Mouse (Mus musculus) layer of hippocampus, adult 9-10 months (tissue): ENCODE data around the gene Emp2.
A peak's percentile ranks its signal among the peaks of the same experiment; 100 is the strongest.

ENCODE experiments used
- DNase-seq: peaks from one replicate; pipeline ENCODE4 v3.0.0; 2022; ENCODE audit warnings: low spot score

Emp2 gene

DNA sequence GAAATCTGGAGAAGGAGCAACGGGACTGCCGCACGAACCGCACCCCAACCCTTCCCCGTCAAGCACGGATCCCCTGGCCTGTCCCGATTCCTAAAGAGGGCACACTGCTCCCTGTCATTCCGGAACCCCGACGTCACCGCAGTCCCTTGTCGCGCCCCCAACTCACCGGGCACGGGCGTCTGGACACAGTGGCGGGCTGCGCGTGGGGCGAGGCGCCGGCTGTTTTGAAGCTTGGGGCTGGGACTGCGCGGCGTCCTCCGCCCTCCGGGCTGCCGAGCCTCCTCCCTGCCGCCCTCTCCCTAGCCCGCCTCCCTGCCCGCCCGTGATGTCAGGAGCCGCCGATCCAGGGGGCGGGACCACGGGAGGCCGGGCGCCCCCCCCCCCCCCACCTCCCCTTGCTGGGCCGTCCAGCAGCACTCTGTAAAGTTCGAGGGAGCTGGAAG lies at the start of gene Emp2:
TSS of gene Emp2 (minus strand) at position 323 of the 443 bp plus-strand sequence.
- DNase-seq: no peak

DNA sequence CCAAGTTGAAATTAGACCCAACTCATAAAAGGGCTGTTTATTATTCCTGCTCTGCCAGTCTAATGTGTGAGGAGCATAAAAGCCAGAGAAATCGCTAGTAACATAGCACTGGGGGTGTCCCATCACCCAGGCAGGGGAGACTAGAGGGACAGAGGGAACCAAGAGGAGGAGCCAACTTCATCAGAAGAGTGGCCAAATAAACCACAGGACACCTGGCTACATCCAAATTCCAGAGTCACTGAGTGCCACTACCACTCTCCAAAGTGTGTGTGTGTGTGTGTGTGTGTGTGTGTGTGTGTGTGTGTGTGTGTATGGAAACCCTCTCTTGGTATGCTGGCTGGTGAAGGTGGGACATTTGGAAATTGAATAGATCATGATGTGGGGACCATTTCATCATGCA lies 49.3 kb upstream of the Emp2 start:
- no peak for DNase-seq

DNA sequence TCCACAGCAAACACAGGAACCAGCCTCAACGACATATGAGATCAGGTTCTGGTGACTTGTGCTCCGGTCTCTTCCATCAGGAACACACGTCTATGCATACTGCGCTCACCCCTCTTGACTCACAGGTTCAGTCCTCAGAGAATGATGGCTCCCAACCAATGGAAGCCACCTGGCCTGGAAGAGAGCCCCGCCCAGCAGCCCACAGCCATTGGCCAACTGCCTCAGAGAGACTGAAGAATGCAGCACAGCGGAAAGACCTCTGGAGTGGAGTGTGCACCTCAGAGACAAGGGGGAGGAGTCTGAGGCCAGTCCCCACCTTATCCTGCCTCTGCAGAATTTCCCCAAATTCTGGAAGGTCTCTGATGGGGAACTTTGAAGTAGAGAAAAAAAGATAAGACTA lies 45.5 kb upstream of the Emp2 start:
- DNase-seq: no peak

DNA sequence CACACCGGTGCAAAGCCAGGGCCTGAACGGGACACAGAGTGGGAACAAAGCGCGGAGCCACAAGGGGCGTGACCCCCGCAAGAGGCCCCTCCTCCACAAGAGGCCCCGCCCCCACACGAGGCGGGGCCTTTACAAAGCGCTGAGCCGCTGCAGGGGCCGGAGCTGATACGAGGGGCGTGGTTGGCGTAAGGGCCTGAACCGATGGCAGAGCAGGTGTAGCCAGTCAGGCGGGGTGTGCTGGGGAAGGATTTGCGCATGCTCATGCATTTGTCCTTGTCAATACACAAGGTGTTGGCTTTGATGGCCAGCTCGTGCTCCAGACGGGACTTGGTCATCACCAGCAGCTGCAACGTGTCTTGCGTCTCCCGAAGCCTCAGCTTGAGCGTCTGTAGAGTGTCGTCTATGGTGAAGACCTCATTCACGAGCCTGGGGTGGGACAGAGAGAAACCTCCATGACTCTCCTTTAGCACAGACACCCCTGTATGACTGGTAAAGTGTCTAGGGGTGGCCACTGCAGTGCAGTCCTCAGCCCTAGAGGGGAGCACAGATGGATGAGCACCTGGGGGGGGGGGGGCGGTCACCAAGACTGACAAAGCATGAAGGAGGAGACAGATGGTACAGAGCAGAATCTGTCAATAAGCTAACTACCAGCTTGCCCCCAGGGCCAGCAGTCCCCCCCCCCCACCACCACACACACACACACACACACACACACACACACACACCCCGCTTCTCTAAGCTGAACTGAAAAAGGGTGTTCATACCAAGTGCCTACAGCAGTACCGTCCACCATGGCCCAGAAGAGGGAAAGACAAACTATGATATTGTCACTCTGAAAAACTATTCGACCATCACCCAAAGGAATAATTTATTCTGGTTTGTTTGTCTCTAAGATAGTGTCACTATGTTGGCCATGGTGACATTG lies 44.5 kb upstream of the Emp2 start:
- no peak for DNase-seq

DNA sequence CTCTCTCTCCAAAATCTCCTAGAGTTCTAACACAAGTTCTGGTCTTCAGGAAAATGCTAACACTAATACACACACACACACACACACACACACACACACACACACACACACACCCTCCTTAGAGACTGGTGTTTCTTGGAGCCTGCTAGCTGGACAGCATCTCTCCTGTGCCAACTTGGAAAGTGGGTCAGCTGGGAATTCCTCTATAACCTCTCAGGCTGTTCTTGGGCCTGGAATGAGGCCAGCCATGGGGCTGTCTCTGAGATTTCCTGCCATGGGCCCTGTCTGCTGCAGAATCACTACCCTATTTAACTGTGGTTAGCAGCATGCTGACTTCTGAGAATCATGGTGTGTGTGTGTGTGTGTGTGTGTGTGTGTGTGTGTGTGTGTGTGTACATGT lies 41.2 kb upstream of the Emp2 start:
- DNase-seq: no peak

DNA sequence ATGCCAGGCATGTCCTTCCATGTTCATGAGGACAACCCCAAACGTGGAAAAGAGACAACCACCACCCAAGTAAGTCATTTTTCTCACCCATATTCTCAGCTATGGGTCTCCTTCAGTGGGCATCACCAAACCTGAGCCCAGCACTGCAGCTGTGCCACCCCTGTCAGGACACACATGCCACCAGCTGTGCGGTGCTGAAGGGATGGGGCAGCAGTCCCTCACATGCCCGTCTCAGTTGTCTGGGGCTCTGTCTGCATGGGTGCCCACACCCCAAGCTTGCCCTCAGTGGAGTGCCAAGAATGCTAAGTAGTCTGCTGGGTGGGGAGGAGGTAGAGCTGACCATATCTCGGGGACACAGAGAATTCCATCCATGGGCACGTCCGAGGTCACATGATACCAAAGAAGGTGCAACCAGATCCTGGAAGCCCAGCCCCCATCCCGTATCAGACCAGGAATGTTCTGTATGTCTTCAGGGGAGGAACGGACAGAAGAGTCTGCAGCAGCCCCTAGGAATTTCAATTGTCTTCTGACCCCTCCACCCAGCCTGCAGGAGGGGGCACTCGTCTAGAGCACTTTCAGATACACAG lies 37.4 kb upstream of the Emp2 start:
- no peak for DNase-seq

DNA sequence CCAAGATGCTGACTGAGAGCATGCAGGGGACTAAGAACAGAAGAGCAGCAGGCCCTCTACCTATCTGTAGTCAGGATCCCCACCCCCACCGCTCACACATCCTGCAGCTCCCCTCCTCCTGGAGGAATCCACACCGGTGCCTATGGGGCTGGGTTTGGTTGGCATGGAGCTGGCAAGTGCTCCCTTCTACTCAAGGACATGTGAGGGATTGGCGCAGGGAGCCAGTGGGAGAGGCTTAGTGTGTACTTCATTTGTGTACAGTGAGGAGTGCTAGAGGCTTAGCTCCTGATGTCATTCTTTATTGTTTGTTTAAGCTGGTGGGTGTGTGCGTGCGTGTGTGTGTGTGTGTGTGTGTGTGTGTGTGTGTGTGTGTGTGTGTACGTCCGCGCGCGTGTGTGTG lies 36.1 kb upstream of the Emp2 start:
- DNase-seq: no peak

DNA sequence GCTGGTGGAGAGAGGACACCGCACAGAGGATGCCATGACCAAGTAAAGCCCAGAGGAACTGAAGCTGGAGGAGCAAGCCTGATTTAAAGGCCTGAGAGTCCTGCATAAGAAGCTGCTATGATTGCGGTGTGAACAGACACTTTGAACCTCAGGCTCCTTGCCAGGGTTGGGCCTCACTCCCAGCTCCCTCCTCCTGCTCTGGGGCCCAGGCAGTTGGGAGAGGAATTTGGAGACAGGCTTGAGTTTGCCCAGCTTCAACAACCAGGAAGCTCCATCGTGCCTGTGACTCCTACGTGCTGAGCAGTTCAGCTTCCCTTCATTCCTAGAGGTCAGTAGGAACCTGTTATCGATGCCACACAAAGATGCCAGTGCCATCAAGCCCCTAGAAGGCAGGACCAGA lies 35.7 kb upstream of the Emp2 start:
- DNase-seq: no peak

DNA sequence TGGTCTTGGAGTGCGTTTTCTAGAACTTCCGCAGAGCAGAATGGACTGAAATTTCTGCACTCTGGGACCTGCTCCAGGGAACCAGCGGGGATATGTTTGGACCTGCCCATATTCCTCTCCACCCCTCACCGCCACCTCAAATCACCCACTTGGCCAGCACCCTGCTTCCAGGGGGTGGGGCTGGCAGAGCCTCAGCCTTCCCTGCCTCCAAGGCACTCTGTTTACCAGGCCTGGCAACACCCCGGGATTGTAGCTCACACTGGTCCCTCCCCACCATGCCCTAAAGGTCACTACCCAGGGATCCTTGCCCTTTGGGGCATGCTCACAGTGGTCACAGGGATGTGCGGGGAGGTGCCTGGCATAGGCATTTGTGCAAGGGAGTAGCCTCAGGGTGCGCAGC lies 33.8 kb upstream of the Emp2 start:
- DNase-seq: no peak

DNA sequence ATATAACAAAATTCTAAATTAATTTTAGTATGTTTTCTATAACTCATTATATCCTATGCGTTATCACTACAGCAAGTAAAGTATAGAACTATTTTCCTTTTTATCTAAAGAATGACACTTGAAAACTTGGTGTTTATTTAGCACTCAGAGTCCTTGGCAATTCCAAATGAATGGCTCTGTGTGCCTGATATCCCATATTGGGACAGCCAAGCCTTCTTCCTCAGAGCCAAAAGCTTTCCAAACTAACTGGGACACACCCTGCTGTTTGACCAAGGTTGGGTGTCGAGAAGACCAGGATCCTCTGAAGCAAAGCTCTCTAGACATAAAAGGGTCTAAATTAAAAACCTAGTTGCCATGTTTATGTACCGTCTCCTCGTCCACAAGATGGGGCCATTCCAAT lies 27.3 kb upstream of the Emp2 start:
- no peak for DNase-seq

DNA sequence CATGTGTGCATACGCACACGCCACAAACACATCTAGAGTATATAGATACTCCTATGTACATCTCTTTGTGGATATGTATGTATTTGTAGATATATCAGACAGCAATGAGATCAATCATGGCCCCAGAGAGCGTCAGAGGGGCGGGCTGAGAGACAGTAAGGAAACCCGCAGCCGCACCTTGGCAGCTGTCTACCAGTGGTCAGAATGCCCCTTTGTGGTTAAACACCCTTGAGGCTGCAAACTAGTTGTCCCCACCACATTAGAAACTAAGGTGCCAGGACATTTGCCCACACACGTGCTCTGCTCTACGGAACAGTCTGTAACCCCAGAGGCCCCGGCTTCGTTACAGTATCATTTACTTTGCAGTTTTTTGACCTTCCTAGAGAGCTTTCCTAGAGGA lies 26.2 kb upstream of the Emp2 start:
- no peak for DNase-seq

DNA sequence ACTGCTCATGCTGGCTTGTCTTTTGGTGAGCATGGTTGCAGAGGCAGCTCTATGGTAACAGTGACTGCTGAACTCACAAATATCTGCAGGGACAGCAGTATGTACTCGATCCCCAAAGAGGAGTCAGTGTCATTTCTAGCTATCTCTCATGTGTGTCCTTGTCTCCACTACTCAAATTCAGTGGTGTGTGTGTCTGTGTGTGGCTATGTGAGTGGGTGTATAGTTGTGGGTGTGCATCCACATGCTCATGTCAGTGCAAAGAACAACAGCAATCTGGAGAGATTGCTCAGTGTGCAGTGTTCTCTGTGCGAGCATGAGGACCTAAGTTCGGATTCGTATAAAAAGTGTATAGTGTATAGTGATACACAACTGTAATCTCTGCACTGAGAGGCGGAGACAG lies 24.8 kb upstream of the Emp2 start:
- DNase-seq: peak; percentile 48

DNA sequence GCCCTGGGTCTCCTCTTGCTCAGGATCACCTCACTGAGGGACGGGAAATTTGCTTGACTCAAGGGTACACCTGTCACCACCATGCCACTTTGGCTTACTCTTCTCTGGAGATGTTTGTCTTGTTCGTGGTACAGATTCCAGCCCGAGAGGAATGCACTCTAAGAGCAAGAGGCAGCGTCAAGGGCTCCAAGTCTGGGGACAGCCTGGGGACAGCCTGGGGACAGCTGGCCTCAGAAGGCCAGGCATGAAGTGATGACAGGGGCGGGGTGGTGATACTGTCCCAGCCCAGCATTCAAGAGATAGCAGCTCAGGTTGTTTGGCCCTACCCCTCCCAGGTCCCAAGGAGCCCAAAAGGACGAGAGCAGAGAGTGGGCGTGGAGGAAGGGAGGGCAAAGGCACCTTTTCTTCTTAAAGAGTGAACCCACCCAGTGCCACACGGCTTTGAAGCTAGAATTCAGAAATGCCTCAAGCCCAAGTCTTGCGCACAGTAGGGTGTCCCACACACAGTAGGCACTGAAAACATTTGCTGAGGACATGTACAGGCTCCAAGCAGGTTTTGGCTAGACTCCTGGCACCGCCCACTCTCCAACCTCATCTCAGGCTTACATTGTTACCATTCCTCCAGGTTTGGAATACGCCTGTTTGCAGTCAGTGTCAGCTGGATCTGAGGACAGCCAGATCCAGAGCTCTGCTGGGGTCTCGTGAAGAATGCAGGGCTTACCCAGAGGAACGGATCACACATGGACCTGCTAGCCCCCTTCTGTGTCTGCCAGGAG lies 23.8 kb upstream of the Emp2 start:
- no peak for DNase-seq

DNA sequence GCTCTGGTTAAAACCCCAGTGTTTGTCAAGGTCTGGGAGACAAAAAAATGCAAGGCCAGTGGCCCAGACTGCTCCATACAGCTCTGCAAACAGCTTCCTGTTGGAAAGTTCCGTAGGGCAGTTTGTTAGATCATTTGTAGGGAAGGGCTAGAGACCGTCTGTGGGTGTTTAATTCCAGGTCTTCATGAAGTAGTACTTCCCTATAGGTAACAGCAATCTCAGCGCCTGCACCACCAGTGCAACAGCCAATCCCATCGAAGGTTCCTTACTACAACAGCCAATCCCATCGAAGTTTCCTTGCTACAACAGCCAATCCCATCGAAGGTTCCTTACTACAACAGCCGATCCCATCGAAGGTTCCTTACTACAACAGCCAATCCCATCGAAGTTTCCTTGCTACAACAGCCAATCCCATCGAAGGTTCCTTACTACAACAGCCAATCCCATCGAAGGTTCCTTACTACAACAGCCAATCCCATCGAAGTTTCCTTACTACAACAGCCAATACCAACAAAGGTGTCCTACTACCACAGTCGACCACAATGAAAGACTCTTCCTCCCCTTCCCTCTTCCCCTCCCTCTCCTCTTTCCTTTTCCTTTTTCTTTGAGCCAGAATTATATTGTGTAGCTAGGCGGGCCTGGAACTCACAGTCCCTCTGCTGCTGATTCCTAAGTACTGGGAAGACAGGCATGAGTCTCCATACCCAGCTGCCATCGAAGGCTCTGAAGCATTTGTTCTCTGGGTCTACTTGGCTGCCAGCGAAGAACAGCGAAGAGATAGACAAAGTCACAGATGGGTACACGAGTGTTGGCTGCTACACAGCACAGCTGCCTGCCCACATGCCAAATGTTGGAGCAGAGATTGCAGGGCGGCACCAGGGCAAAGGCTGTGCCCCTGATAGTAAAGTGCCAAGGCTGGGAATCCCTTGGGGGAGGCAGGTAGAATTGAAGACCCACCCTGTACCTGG lies 23.0 kb upstream of the Emp2 start:
- DNase-seq: no peak

DNA sequence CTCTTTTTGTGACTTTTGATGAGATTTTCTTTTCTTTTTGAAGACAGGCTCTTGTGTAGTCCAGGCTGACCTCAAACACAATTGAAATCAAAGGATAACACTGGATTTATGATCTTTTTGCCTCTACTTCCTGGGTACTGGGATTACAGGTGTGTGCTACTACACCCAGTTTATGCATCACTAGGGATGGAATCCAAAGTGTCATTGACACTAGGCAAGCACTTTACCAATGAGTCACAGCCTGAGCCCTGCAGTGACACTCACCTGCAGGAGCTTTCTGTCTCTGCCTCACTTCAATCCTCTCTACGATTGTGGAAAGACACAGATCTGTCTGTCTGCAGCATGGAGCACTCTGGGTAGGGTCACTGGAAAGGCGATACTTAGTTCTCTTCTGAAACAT lies 22.2 kb upstream of the Emp2 start:
- DNase-seq: no peak

DNA sequence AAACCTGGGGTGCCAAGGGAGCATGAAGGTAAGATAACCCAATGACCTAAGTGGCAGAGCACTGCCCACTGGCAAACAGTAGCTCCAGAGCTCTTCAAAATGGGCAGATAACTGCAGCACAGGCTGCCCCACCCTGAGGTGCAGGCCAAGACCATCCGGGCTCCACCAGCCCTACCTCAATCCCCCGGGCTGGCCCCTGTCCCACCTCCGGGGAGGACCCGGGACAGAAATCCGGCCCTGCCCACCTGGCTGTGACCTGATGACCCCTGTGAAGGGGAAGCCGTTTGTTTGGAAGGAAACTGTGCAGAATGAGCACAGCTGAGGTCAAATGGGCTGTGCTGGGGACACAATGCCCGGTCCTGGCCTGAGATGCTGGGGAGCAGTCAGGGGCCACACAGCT lies 19.0 kb upstream of the Emp2 start:
- DNase-seq: no peak

DNA sequence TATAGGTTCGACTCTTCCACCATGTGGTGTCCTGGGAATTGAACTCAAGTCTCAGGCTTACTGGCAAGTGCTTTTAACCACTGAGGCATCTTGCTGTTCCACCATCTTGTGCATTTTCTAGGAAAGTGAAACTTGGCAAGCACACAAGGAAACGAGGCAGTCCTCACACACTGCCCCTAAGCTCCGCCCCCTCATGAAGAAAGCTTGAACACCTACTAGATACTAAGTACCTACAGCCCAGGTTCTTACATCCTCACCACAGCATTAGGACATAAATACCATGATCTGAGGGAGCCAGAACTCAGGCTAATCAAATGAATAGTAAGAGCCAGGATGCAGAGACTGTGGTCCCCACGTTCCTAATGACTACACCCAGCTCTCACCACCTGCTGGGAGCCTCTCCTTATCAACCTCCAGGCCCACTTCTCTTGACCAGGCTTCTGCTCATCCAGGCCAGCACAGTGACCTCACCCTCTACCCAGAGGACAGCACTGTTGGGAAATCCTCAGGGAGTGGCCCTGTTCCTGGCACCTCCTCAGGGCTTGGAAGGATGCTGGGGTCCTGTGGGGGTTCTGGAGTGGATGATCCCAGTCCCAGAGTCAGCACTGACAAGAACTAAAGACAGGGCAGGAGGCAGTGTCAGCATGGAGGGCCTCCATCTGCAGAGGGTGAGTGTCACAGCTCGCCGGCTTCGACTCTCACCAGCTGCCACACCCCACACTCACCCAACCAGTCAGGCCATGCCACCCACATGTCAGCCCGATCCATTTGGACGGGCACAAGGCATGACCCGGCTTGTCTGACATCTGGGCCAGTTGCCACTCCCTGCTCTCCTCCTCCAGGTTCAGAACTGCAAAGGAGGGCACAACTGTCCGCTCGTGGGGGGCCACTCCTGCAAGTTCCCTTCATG lies 17.1 kb upstream of the Emp2 start:
- DNase-seq: no peak

DNA sequence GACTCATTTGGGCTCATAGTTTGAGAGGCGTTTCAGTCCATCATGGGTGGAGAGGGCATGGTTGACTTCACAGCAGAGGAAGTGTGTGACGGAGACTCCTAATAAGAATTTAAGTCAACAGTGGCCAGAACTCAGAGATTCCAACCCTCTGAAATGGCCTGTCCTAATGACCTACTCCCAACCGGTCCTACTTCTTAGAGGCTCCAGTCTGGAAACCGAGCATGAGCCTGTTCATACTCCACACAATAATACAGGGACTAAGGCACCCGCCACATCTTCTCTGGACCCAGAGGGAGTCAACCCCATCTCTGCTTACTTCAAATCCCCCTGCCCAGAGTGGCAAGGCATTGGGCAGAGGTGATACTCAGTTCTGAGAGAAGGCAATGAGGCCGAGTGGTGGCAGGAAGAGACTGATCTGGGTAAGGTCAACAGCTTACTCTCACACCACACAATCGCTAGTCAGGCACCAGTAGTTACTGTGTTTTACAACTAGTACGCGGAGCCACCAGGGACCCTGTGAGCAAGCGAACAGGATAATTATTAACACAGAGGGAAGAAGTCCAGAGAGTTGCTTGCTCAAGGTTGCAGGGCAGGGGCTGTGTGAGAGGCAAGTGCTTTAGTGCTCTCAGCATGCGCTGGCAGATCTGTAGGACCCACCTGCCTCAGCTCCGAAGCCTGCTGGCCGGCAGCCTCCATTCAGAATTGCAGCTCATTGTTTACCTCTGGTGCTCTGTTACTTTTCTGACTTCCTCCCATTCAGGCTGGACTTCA lies 14.0 kb upstream of the Emp2 start:
- DNase-seq: no peak

DNA sequence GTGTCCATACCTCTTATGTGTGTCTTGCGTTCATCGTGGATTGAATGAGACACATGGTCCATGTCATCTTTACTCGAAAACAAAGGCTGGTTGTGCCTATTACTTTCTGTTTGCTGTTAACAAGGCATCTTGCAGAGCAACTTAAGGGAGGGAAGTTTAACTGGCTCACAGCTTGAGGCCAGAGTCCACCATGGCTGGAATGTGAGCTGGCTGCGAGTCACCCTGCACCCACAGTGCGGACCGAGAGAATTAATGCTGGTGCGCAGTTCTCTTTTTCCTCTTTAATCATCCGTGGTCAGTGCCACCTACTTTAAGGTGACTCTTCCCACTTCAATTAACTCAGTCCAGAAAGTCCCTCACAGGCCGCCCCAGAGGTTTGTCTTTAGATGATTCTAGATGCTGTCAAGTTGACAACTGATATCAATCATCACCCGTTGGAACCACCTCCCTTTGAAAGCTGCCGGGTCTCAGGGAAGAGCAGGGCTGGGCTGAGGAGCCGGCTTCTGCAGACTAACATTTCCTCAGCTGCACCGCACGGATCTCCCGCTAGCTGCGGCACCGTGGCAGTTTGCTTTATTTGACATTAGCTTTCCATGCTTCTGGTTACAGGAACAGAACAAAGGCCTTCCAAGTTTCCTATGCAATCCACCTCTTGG lies 6.3 kb upstream of the Emp2 start:
- no peak for DNase-seq
